Comparison of ENCODE assay signal across 9 mouse cellular contexts in the genomic region with DNA sequence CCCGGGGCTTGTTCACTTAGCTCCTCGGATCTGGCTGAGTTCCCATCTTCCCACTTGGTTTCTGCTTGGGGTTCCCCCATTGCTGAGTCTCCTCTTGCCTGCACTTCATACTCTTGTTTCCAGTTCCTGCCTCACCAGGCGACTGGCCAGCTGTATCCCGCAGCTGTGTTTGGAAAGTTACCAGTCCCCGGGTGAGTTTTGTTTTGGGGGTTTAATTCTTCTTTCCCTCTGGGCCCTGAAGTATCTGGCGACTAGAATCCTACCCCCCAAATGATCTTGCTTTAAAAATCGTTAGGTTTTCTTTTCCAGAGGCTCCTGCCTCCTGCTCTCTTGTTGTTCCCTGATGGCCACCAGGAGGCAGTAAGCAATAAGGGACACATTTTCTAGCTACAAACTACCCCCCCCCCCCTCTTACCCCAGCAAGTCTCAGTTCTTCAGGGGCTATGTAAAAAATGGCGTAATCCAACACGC. TPM values are rescaled to one million over a fixed set of nuclear protein-coding genes. Genes with fewer than 3 reads are reported as not detected.
DNase-seq lines count a peak whose midpoint lies in the region; ATAC-seq and TF ChIP-seq lines count a peak whose summit lies in the region.
"Had no signal": no experiment of that assay in that cellular context is flagged by ENCODE, and none has a peak within 500 bp of the region (broad histone marks: within the 10 kb centered on the region; RNA-seq: fewer than 3 reads in every experiment).

No protein-coding gene starts in this region.

- no peaks in the 10 kb centered on the region for H3K27me3 ChIP-seq in liver, postnatal 0 days (ENCODE audit: insufficient read depth, low read length)
- H3K27me3 ChIP-seq in midbrain, embryonic 11.5 days (ENCODE audit: control insufficient read depth, insufficient read depth, low read length): no peaks in the 10 kb centered on the region
- H3K27me3 ChIP-seq: embryonic facial prominence, embryonic 15.5 days had no signal

- H3K4me2 ChIP-seq in liver, postnatal 0 days (ENCODE audit: low read depth, low read length): no peak overlapping the region
- H3K4me2 ChIP-seq in midbrain, embryonic 11.5 days: no peak overlapping the region
- H3K4me2 ChIP-seq: embryonic facial prominence, embryonic 15.5 days had no signal

- H3K27ac ChIP-seq in liver, postnatal 0 days (ENCODE audit: low read depth): no peak overlapping the region
- H3K27ac ChIP-seq in midbrain, embryonic 11.5 days (ENCODE audit: low read depth, low read length): no peak overlapping the region
- H3K27ac ChIP-seq: embryonic facial prominence, embryonic 15.5 days had no signal

- no peaks in the 10 kb centered on the region for H3K9me3 ChIP-seq in liver, postnatal 0 days (ENCODE audit: low read length)
- H3K9me3 ChIP-seq in midbrain, embryonic 11.5 days (ENCODE audit: control insufficient read depth, low read length): no peaks in the 10 kb centered on the region
- H3K9me3 ChIP-seq: embryonic facial prominence, embryonic 15.5 days had no signal

- peak; percentile 54 for TF ChIP-seq CTCF in liver, postnatal 0 days (IDR thresholded peaks at IDR 0.05; ENCODE audit: low read depth)

- no peak for TF ChIP-seq EP300 in liver, postnatal 0 days (IDR thresholded peaks at IDR 0.05; ENCODE audit: low read depth)

- no peaks in the 10 kb centered on the region for H3K36me3 ChIP-seq in liver, postnatal 0 days (replicated peaks; ENCODE audit: insufficient read depth, low read length)
- no peaks in the 10 kb centered on the region for H3K36me3 ChIP-seq in midbrain, embryonic 11.5 days (ENCODE audit: control insufficient read depth, insufficient read depth, low read length)
- H3K36me3 ChIP-seq: embryonic facial prominence, embryonic 15.5 days had no signal

- peaks cover 4% of the 10 kb centered on the region for H3K4me1 ChIP-seq in liver, postnatal 0 days (ENCODE audit: insufficient read depth)
- H3K4me1 ChIP-seq in midbrain, embryonic 11.5 days (ENCODE audit: control insufficient read depth, insufficient read depth, low read length): no peaks in the 10 kb centered on the region
- H3K4me1 ChIP-seq: embryonic facial prominence, embryonic 15.5 days had no signal

- 50% methylated on average over 9 of the region's 9 CpGs for WGBS in liver, postnatal 0 days (ENCODE audit: insufficient replicate concordance)
- WGBS in midbrain, embryonic 11.5 days: 63% methylated on average over 9 of the region's 9 CpGs

- no peak overlapping the region for H3K9ac ChIP-seq in liver, postnatal 0 days (replicated peaks)
- no peak overlapping the region for H3K9ac ChIP-seq in midbrain, embryonic 11.5 days (ENCODE audit: low read length)
- H3K9ac ChIP-seq: embryonic facial prominence, embryonic 15.5 days had no signal

- DNase-seq in cerebellum, adult 11 months: peak; percentile 18
- no peak for DNase-seq in liver, postnatal 0 days
- DNase-seq in liver: no peak
- peak; percentile 17 for DNase-seq in induced T-regulatory cell, adult 2 months (ENCODE audit: low read depth)
- peak; percentile 68 for DNase-seq in lung, postnatal 36 days
- DNase-seq in midbrain, embryonic 11.5 days (ENCODE audit: low spot score, missing footprints): no peak

- H3K4me3 ChIP-seq in liver, postnatal 0 days (ENCODE audit: low read depth, low read length): no peak overlapping the region
- no peak overlapping the region for H3K4me3 ChIP-seq in midbrain, embryonic 11.5 days (ENCODE audit: low read depth, low read length)
- H3K4me3 ChIP-seq: embryonic facial prominence, embryonic 15.5 days had no signal

- ATAC-seq in cerebellum, adult (ENCODE audit: insufficient number of reproducible peaks, low FRiP score, low TSS enrichment): no peak
- ATAC-seq in liver, postnatal 0 days: no peak
- ATAC-seq in megakaryocyte progenitor cell, adult 5-6 weeks (replicated peaks; ENCODE audit: poor library complexity): no peak
- ATAC-seq in midbrain, embryonic 11.5 days (ENCODE audit: low FRiP score): no peak

RNA-seq across cellular contexts. Expression of a gene that starts 57.3 kb away (rescaled TPM):
- polyA plus RNA-seq in liver, postnatal 0 days (2015; fragmentation: Nextera tagmentation; extraction: Ambion mirVana): not detected in 2 replicates
- total RNA-seq in megakaryocyte progenitor cell, adult 5-6 weeks (2015): not detected in 2 replicates
- total RNA-seq in megakaryocyte progenitor cell, adult 5-6 weeks (2017): not detected in 2 replicates
- 0.04 and 0.10 TPM in 2 replicates for polyA plus RNA-seq in midbrain, embryonic 11.5 days (2014; fragmentation: Nextera tagmentation; extraction: Ambion mirVana)

Comparison
In these comparisons a context has a peak if more than half of its experiments do, and no peak if none do; other contexts are left out.
1. DNase-seq: peak in cerebellum, adult 11 months (single experiment), induced T-regulatory cell, adult 2 months (single experiment) and lung, postnatal 36 days (single experiment); none in liver, postnatal 0 days (single experiment), liver (single experiment) and midbrain, embryonic 11.5 days (single experiment).